Mouse (Mus musculus) CH12.LX (cell line): Measurements from ENCODE around the gene Rbm18. TPM values are rescaled to one million over a fixed set of nuclear protein-coding genes. Genes with fewer than 3 reads are reported as not detected.

Source experiments
- DNase-seq: peaks from one replicate; pipeline ENCODE4 v3.0.0-alpha.2; 2013; ENCODE audit errors: extremely low read depth
- H3K27ac ChIP-seq: 2 replicates; pipeline ENCODE4 v1.5.1; 2012; ENCODE audit warnings: low read depth, mild to moderate bottlenecking, control low read depth, moderate library complexity; ENCODE audit not compliant: insufficient read depth
- H3K27me3 ChIP-seq: replicated peaks from 2 replicates; pipeline ENCODE3; 2012; ENCODE audit warnings: inconsistent platforms
- H3K36me3 ChIP-seq, 2 experiments: replicated peaks in 1 of 2; 2 replicates each; pipeline versions ENCODE3 to v1.6.1; 2012; ENCODE audit warnings: inconsistent platforms in 1 of 2, low read length in 1 of 2, mild to moderate bottlenecking in 1 of 2, mixed read lengths in 1 of 2, moderate library complexity in 1 of 2; ENCODE audit not compliant: control insufficient read depth in 1 of 2, insufficient read depth in 1 of 2
- H3K4me1 ChIP-seq, 2 experiments: 2 replicates each; pipeline ENCODE4 v1.6.1; 2012; ENCODE audit warnings: inconsistent platforms in 1 of 2, moderate library complexity in 1 of 2; ENCODE audit not compliant: insufficient read depth in 2 of 2, control insufficient read depth in 1 of 2
- H3K4me2 ChIP-seq: 2 replicates; pipeline ENCODE4 v1.6.1; 2012; ENCODE audit warnings: low read depth, mild to moderate bottlenecking, control low read depth; ENCODE audit not compliant: poor library complexity, insufficient read depth, severe bottlenecking
- H3K4me3 ChIP-seq, 3 experiments: fragments of 150-350 bp in 1 of 3; sonication (generic) in 1 of 3; replicated peaks in 1 of 3; 2 replicates each; pipeline versions ENCODE3 to v1.5.1; 2011 to 2012; ENCODE audit warnings: low read depth in 2 of 3, low read length in 2 of 3, mild to moderate bottlenecking in 2 of 3, moderate library complexity in 2 of 3, control low read depth in 1 of 3, improper control_type of control experiment in 1 of 3, inconsistent platforms in 1 of 3, mixed read lengths in 1 of 3; ENCODE audit not compliant: poor library complexity in 1 of 3
- H3K79me2 ChIP-seq: replicated peaks from 2 replicates; pipeline ENCODE4 v1.6.1; 2012; ENCODE audit warnings: mild to moderate bottlenecking, moderate library complexity; ENCODE audit not compliant: control insufficient read depth, poor library complexity, insufficient read depth, severe bottlenecking; ENCODE audit errors: extremely low read depth
- H3K9ac ChIP-seq: 2 replicates; pipeline ENCODE4 v1.6.1; 2012; ENCODE audit warnings: low read depth, mild to moderate bottlenecking, control low read depth, moderate library complexity; ENCODE audit not compliant: insufficient read depth
- H3K9me3 ChIP-seq: replicated peaks from 2 replicates; pipeline ENCODE3; 2012; ENCODE audit warnings: low read length, inconsistent platforms, mixed read lengths
- BHLHE40 ChIP-seq: IDR thresholded peaks from 2 replicates; pipeline ENCODE4 v1.6.1; 2011; ENCODE audit warnings: mild to moderate bottlenecking, low read depth, low read length, improper control_type of control experiment
- CHD1 ChIP-seq: IDR thresholded peaks from 2 replicates; pipeline ENCODE4 v1.6.1; 2012; ENCODE audit warnings: low read depth, low read length, improper control_type of control experiment, inconsistent platforms
- CHD2 ChIP-seq: IDR thresholded peaks from 2 replicates; pipeline ENCODE4 v1.6.1; 2011; ENCODE audit warnings: low read length, improper control_type of control experiment
- CTCF ChIP-seq, 2 experiments: IDR thresholded peaks in 1 of 2; conservative IDR thresholded peaks in 1 of 2; 2 replicates each; pipeline ENCODE4 v1.5.1; 2011 to 2012; ENCODE audit warnings: low read depth in 2 of 2, low read length in 2 of 2, improper control_type of control experiment in 1 of 2, inconsistent platforms in 1 of 2, mild to moderate bottlenecking in 1 of 2, moderate library complexity in 1 of 2
- IRF4 ChIP-seq: IDR thresholded peaks from 2 replicates; pipeline ENCODE4 v1.6.1; 2014; ENCODE audit warnings: low read depth, mild to moderate bottlenecking, inconsistent platforms, low read length, improper control_type of control experiment
- JUN ChIP-seq: IDR thresholded peaks from 2 replicates; pipeline ENCODE4 v1.6.1; 2011; ENCODE audit warnings: low read depth, mild to moderate bottlenecking, low read length, improper control_type of control experiment, moderate library complexity; ENCODE audit not compliant: insufficient read depth
- JUND ChIP-seq: conservative IDR thresholded peaks from 2 replicates; pipeline ENCODE4 v1.6.1; 2011; ENCODE audit warnings: low read depth, low read length, improper control_type of control experiment
- KAT2A ChIP-seq: IDR thresholded peaks from 2 replicates; pipeline ENCODE4 v1.6.1; 2012; ENCODE audit warnings: low read length, improper control_type of control experiment, inconsistent platforms; ENCODE audit not compliant: insufficient replicate concordance
- MAZ ChIP-seq: IDR thresholded peaks from 2 replicates; pipeline ENCODE4 v1.6.1; 2012; ENCODE audit warnings: low read depth, mild to moderate bottlenecking, inconsistent platforms, low read length, improper control_type of control experiment, moderate library complexity
- MXI1 ChIP-seq: IDR thresholded peaks from 2 replicates; pipeline ENCODE4 v1.6.1; 2011; ENCODE audit warnings: mild to moderate bottlenecking, low read depth, low read length, improper control_type of control experiment
- NELFE ChIP-seq: IDR thresholded peaks from 2 replicates; pipeline ENCODE4 v1.6.1; 2011; ENCODE audit warnings: low read depth, low read length, improper control_type of control experiment
- NRF1 ChIP-seq: IDR thresholded peaks from 2 replicates; pipeline ENCODE4 v1.6.1; 2014; ENCODE audit warnings: low read depth, mild to moderate bottlenecking, inconsistent platforms, low read length, improper control_type of control experiment, moderate library complexity
- PAX5 ChIP-seq: IDR thresholded peaks from 2 replicates; pipeline ENCODE4 v1.6.1; 2012; ENCODE audit warnings: low read length, inconsistent platforms, mixed read lengths
- POLR2A ChIP-seq: IDR thresholded peaks from 2 replicates; pipeline ENCODE4 v1.6.1; 2011; ENCODE audit warnings: low read depth, mild to moderate bottlenecking, improper control_type of control experiment, low read length
- POLR2AphosphoS2 ChIP-seq: IDR thresholded peaks from 2 replicates; pipeline ENCODE4 v1.6.1; 2011; ENCODE audit warnings: low read depth, low read length, improper control_type of control experiment
- RCOR1 ChIP-seq: conservative IDR thresholded peaks from 2 replicates; pipeline ENCODE4 v1.6.1; 2012; ENCODE audit warnings: low read depth, mild to moderate bottlenecking, inconsistent platforms, low read length, improper control_type of control experiment
- SIN3A ChIP-seq: IDR thresholded peaks from 2 replicates; pipeline ENCODE4 v1.6.1; 2012; ENCODE audit warnings: low read length, improper control_type of control experiment, inconsistent platforms
- SMC3 ChIP-seq: IDR thresholded peaks from 2 replicates; pipeline ENCODE4 v1.6.1; 2011; ENCODE audit warnings: low read depth, low read length, improper control_type of control experiment
- TBP ChIP-seq: conservative IDR thresholded peaks from 2 replicates; pipeline ENCODE4 v1.6.1; 2011; ENCODE audit warnings: low read depth, low read length, improper control_type of control experiment
- TCF12 ChIP-seq: IDR thresholded peaks from 2 replicates; pipeline ENCODE4 v1.6.1; 2014; ENCODE audit warnings: low read depth, mild to moderate bottlenecking, inconsistent platforms, low read length, improper control_type of control experiment
- ZC3H11A ChIP-seq: IDR thresholded peaks from 2 replicates; pipeline ENCODE4 v1.6.1; 2012; ENCODE audit warnings: low read depth, mild to moderate bottlenecking, inconsistent platforms, low read length, improper control_type of control experiment
- ZKSCAN1 ChIP-seq: IDR thresholded peaks from 2 replicates; pipeline ENCODE4 v1.6.1; 2012; ENCODE audit warnings: low read depth, inconsistent platforms, low read length, improper control_type of control experiment, borderline replicate concordance
- ZMIZ1 ChIP-seq: IDR thresholded peaks from 2 replicates; pipeline ENCODE4 v1.6.1; 2012; ENCODE audit warnings: low read depth, mild to moderate bottlenecking, inconsistent platforms, low read length, improper control_type of control experiment
- ZNF384 ChIP-seq: IDR thresholded peaks from 2 replicates; pipeline ENCODE4 v1.6.1; 2012; ENCODE audit warnings: low read depth, low read length, improper control_type of control experiment, inconsistent platforms
- dilution Hi-C: fragments of 300-500 bp; cut with MboI; formaldehyde crosslinking; loops from 2 replicates; pipeline ENCODE4 v1.14.3; 2020; ENCODE audit warnings: low sequenced_read_pairs; ENCODE audit not compliant: extremely low pct_unique_long_range_greater_than_20kb, extremely low pct_ligation_motif_present
- in situ Hi-C: fragments of 300-500 bp; cut with MboI; formaldehyde crosslinking; loops from 3 replicates; pipeline ENCODE4 v1.14.3; 2019; ENCODE audit warnings: low sequenced_read_pairs, low pct_ligation_motif_present, low pct_unique_long_range_greater_than_20kb, mixed read lengths
- polyA plus RNA-seq: library from polyadenylated mRNA; unstranded; fragments of >175 nt; gene quantifications from 2 replicates; pipeline ENCODE4 v1.2.1, GENCODE M21; 2012; ENCODE audit warnings: low read depth; ENCODE audit not compliant: insufficient read length
- total RNA-seq, 2 experiments: library from RNA; depleted of rRNA; stranded (reverse); fragments of 300-350 nt in 1 of 2; fragments of >200 nt in 1 of 2; gene quantifications; 2 replicates each; pipeline ENCODE4 v1.2.3; 2012 to 2014

Rbm18 gene
- total and polyA plus RNA-seq, 3 experiments, result 12.4 to 26.3 (median 14.9) TPM

- in situ Hi-C loops, result no loop called here
- H3K4me1 ChIP-seq, result peaks cover 0 to 14% of the 10 kb centered on the region in 2 experiments; a peak in 2 of 4 replicates
- H3K4me3 ChIP-seq, result no peak overlapping the region
- no peak for TF ChIP-seq PAX5
- no peak for TF ChIP-seq ZNF384
- TF ChIP-seq CHD2, result no peak
- TF ChIP-seq ZKSCAN1, result no peak
- TF ChIP-seq POLR2AphosphoS2, result no peak
- TF ChIP-seq JUND, result no peak
- TF ChIP-seq, all 38 proteins: peak for 0
- no peak overlapping the region for H3K9ac ChIP-seq
- H3K9me3 ChIP-seq, result no peaks in the 10 kb centered on the region
- dilution Hi-C loops, result no loop called here
- no peak for DNase-seq
- no peaks in the 10 kb centered on the region for H3K36me3 ChIP-seq
- peaks cover 82% of the 10 kb centered on the region for H3K27me3 ChIP-seq
- H3K79me2 ChIP-seq, result no peaks in the 10 kb centered on the region
- no peak overlapping the region for H3K27ac ChIP-seq
- no peak overlapping the region for H3K4me2 ChIP-seq
Observed at GRCm38 (mm10) chr2:36089190-36089589, 47.4 kb downstream of the Rbm18 start.

- Histone ChIP-seq H3K27me3 (peaks cover 76% of the 10 kb centered on the region), H3K4me1 (no peaks in the 10 kb centered on the region)
- no peak for DNase-seq
Observed at GRCm38 (mm10) chr2:36085041-36085440, 51.5 kb downstream of the Rbm18 start.

GRCm38 (mm10) chr2:36082802-36083580 lies 53.6 kb downstream of the Rbm18 start:
- H3K79me2 ChIP-seq, result no peaks in the 10 kb centered on the region
- H3K27me3 ChIP-seq, result peaks cover 68% of the 10 kb centered on the region

More at GRCm38 (mm10) chr2:36085041-36085440, 51.5 kb downstream of the Rbm18 start:
- Histone ChIP-seq H3K79me2 (no peaks in the 10 kb centered on the region), H3K4me3 (no peak overlapping the region), H3K9ac (no peak overlapping the region), H3K27ac (no peak overlapping the region), H3K36me3 (no peaks in the 10 kb centered on the region), H3K4me2 (no peak overlapping the region)
- dilution Hi-C loops, result no loop called here
- TF ChIP-seq SMC3, result no peak
- no peak for TF ChIP-seq MXI1
- TF ChIP-seq MAZ, result no peak
- TF ChIP-seq JUND, result no peak
- TF ChIP-seq IRF4, result no peak
- no peak for TF ChIP-seq BHLHE40
- no peak for TF ChIP-seq POLR2AphosphoS2
- TF ChIP-seq KAT2A, result no peak
- TF ChIP-seq, all 38 proteins: peak for 0
- in situ Hi-C loops, result no loop called here
- no peaks in the 10 kb centered on the region for H3K9me3 ChIP-seq

More at GRCm38 (mm10) chr2:36082802-36083580, 53.6 kb downstream of the Rbm18 start:
- Histone ChIP-seq H3K4me3 (no peak overlapping the region), H3K4me2 (no peak overlapping the region), H3K9me3 (no peaks in the 10 kb centered on the region), H3K27ac (no peak overlapping the region), H3K4me1 (no peaks in the 10 kb centered on the region), H3K9ac (no peak overlapping the region), H3K36me3 (no peaks in the 10 kb centered on the region)
- dilution Hi-C loops, result no loop called here
- in situ Hi-C loops, result no loop called here
- no peak for TF ChIP-seq NELFE
- TF ChIP-seq CHD1, result no peak
- no peak for TF ChIP-seq SIN3A
- no peak for TF ChIP-seq JUND
- no peak for TF ChIP-seq POLR2AphosphoS2
- no peak for TF ChIP-seq RCOR1
- no peak for TF ChIP-seq ZC3H11A
- TF ChIP-seq POLR2A, result no peak
- TF ChIP-seq CTCF (conservative IDR thresholded peaks at IDR 0.05 in 1 of 2, IDR thresholded peaks at IDR 0.05 in 1 of 2; ENCODE audit: low read depth in 2 of 2, low read length in 2 of 2), result no peak
- TF ChIP-seq ZMIZ1, result no peak
- TF ChIP-seq NRF1, result no peak
- TF ChIP-seq TCF12, result no peak
- no peak for TF ChIP-seq TBP
- TF ChIP-seq JUN, result no peak
- DNase-seq, result no peak
